Mouse (Mus musculus) urinary bladder, postnatal 14 days (tissue): ENCODE results near the gene Pou3f3.

ENCODE experiments used
- DNase-seq: peaks from one replicate; pipeline ENCODE4 v3.0.0; 2021; ENCODE audit warnings: low spot score

Gene Pou3f3

DNA sequence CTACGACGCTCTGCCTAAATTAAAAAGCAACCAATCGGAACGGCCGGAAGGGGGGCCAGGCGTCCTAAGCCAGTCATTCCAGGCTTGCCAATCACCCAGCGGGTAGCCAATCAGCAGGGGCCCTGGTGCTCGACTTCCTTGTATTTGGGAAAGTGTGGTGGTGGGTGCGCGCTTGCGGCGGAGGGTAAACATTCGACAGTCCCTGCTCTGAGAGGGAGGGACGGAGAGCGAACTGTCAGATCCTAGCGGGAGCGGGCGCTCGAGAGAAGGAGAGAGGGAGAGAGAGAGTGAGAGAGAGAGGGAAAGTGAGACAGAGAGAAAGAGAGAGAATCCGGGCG lies at the start of gene Pou3f3:
Pou3f3 (plus strand) TSS at position 191 of the 338 bp plus-strand sequence.
- peak; percentile 68 for DNase-seq

GRCm38 (mm10) chr1:42648366-42648935 lies 47.1 kb upstream of the Pou3f3 start:
- no peak for DNase-seq

DNA sequence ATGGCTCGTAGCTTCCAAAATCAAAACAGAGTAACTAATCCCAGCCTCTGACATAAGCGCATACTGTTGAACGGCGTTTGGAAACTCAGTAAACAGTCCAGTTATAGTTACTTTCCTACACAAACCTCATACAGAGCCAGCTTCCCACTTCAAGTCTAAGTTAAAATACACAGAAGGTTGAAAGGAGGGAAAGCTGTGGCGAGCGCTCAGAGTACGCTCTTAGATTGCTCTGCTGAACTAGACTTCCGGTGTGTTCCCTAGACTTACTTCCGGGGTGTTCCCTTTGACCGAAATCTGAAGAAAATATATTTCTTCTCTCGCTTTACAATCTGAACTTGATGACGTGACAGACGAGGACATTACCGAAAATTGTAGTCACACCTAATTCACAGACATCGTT lies 44.1 kb upstream of the Pou3f3 start:
- DNase-seq, result no peak

- no peak for DNase-seq
Observed at GRCm38 (mm10) chr1:42667546-42667945, 28.0 kb upstream of the Pou3f3 start.

- DNase-seq, result no peak
Observed at GRCm38 (mm10) chr1:42680673-42681072, 14.9 kb upstream of the Pou3f3 start.

DNA sequence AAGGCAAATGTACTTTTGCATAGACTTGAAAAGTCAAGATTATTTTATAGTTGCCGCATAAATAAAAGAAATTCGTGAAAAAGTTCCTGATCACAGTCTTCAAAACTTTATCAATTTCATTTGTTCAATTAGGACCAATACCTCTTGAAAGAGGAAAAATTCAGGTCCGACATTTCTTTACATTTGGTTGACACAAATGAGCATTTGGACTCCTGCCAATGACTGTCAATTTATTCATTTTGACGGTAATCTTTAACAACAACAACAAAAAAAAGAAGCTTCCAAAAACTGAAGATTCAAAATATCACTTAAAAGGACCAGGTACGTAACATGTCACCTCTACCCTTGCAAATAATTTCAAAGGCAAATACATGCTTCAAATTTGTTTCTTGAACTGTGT lies 13.8 kb upstream of the Pou3f3 start:
- DNase-seq, result no peak

DNA sequence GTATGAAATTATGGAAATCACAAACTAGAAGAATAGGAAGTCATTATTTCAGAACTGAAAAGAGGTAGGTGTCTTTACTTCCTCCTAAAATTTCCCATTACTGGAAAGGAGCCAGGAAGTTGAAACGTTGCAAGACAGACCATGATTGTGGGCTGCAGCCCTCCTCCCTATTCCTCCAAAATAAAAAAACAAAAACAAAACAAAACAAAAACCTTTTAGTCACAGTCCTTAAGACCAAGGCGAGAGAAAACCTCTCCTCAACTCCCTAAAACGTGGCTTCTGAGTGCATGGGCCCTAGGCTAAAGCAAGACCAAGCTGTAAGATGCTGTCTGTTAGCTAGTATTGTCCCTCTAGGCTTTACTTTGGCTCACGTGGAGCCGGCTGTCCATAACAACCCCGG lies 11.7 kb upstream of the Pou3f3 start:
- DNase-seq, result no peak

- DNase-seq, result no peak
Observed at GRCm38 (mm10) chr1:42684345-42684744, 11.2 kb upstream of the Pou3f3 start.

DNA sequence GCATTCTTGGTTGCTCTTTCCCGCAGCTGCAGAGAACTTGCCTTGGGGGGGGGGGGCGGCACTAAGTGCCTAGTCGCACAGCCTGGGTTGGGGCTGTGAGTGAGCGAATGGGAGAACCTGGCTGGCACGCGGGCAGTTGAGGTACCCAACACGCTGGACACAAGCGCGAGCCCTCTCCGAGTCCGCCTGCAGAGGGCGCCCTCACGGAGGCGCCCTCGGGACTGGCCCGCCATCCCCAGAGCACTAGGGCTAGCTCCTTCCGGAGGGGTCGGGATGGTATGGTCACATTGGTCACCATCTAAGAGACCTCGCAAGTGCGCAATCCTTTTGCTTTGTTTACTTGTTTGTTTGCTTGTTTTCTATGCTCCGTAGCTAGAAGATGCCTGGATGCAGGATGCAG lies 10.8 kb upstream of the Pou3f3 start:
- no peak for DNase-seq

DNA sequence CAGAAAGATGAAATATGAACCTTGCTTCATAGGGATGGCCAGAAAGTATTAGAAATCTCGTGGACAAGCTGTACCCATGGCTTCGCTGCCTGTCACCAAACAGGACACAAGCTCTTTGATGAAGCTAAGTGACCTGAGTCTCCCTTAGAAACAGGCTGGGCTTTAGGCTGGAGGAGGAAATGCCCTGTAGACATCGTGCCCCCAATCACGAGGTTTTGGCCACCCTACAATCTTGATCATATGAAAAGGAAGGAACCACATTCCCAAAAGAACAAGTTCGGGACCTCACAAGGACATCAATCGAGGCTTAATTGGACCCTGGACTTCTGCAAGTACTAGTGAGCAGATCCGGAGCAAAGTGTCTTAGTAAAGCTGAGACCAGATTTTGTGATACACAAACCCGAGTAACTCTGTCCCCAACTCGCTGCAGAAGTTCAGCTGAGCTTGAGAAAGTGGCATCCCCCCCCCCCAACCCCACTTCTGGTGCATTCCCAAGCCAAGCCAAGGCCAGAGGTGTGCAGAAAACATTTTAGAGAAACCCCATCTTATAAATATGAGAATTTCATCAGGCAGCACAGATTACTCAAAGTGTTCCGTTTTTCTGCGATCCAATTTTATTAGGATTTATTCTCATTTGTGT lies 10.1 kb upstream of the Pou3f3 start:
- DNase-seq, result no peak

- peak; percentile 4 for DNase-seq
Observed at GRCm38 (mm10) chr1:42686194-42687131, 9.1 kb upstream of the Pou3f3 start.

GRCm38 (mm10) chr1:42687271-42687670 lies 8.3 kb upstream of the Pou3f3 start:
- no peak for DNase-seq

DNA sequence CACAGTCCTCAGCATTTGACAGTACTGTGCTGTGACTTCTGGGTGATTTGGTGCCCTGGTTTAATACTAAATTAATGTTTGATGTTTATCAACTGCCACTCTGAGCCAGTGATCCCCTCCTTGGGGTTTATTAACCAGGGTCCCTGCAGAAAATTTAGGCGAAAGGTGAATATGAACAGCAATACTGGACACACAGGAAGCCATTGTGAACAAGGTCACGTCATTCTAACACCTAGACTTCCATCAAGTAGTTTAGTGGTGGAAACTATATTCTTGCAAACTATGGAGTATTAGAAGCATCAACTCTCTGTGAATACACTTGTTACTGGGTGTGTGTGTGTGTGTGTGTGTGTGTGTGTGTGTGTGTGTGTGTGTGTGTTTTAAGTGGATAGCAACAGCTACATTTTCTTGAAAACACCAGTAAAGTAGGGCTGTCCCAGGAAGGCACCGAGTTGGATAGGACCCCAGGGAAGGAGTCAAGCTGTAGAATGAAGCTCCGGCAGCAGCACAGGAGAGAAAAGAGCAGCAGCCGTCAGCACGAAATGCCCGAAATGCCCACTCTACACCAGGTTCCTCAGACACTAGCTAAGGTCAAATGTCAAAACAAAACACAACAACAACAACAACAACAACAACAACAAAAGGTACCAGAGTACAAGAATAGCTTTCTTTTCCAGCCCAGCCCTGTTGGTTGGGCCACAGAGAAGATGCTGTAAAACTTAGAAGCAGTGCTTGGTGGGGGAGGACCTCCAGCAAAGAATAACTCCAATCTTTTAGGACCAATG lies 7.6 kb upstream of the Pou3f3 start:
- DNase-seq, result no peak

DNA sequence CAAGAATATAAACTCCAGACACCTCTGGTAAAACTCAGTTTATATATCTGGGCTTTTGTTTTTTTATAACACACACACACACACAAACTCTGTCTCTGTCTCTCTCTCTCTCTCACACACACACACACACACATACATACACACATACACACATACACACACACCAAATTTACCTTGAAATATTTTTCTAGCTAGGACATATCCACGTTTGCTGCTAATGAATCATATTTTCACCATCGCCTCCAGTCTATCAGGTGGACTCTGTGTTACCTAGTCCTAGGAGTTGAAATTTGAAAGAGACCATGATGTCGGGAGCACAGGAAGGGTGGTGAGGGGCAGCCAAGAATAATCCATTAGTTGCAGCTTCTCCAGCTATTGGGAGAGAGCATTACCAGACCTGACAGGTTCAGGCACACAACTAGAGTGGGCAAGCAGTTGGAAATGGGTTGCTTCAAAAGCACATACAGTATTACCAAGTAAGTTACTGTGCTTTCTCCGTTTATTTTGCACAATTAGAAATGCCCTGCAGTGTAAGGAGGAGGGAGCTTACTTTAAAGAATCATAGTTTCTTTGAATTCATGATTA lies 6.9 kb upstream of the Pou3f3 start:
- DNase-seq, result no peak

GRCm38 (mm10) chr1:42690024-42690575 lies 5.5 kb upstream of the Pou3f3 start:
- no peak for DNase-seq

DNA sequence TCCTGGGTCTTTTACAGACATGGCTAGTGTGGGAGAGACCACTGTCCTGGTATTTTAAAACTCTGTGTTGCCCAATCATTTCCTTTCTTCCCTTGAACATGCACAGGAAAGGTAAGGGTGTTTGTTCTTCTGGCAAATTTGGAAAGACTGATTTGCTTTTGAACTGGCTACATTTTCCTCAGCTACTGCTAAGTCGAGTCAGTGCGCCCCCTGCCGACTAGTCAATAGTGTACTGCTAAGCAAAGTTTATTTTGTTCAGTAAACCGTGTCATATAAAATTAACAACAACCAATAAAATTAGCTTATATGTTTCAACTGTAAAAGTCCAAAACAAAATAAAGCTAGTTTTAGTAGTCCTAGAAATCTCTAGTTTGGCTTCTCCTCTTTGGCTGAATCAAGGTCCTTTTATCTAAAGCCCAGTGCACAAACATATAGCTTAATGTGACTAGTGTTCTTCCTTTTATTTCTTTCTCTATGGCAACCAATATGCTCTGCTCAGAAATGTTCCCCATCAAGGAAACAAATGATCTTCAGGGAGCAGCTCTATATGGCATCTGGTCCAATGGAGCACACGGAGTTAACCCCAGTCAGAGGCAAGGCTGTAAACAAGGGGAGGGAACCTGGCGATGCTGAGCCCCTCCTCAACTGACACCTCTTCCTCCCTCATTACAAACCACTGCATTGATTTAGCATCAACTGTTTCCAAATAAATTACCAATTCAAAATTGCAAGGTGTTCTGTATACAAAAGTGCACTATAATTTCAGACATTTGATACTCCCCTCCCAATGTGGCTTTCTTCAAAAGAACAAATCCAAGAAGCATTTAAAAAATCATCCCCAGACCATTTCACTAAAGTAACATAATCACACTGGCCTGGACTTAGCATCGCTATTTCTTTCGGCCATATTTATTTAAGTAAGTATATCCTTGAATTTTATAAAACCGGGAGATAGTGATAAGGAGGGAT lies 4.1 kb upstream of the Pou3f3 start:
- DNase-seq, result peak; percentile 78

DNA sequence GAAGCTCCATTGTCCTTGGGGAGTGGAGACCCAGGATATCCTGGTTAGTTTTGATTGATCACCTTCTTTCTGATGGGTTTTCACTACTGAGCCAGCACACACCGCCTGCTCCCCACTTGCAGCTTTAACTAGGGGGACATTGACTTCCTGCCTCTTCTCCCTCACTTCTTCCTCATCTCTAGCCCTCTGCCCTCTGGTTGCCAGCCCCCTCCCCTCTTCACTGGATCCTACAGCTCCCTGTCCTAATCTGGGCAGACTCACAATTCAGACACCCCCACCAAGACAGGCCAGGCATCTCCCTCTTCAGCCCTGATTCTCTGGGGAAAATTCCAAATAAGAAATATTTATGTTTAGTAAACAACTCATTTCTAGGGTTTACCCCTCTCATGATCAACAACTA lies 3.3 kb upstream of the Pou3f3 start:
- DNase-seq, result no peak

- no peak for DNase-seq
Observed at GRCm38 (mm10) chr1:42693101-42693715, 2.4 kb upstream of the Pou3f3 start.

DNA sequence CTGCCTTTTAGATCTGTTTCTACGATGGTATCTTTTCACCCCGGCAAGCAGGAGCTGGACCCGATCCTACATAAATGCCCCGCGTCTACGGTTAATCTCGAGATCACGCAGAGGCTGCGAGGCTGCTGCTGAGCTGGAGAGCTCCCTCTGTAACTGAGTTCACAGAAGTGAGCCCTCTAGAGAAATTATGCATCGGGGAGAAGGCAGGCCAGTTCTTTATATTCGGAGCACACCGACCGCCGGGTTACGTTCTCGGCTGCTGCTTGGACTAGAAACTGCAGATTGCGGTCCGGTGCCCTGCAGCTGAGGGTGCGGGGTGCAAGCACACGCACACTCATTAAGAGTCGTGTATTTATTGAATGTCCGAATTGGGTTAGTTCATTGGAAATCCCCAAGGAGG lies 1.7 kb upstream of the Pou3f3 start:
- no peak for DNase-seq

- DNase-seq, result no peak
Observed at GRCm38 (mm10) chr1:42694290-42694664, 1.3 kb upstream of the Pou3f3 start.
